Mouse (Mus musculus) lung, embryonic 15.5 days (tissue): ENCODE measurements around the gene Sept9. TPM values are rescaled to one million over a fixed set of nuclear protein-coding genes. Genes with fewer than 3 reads are reported as not detected.
A peak's percentile ranks its signal among the peaks of the same experiment; 100 is the strongest.

Experiments used
- ATAC-seq: fragments of 200-750 bp; cut with Nextera tagmentation; 2 replicates; pipeline ENCODE4 v1.8.0; 2017; ENCODE audit warnings: moderate number of reproducible peaks, borderline replicate concordance; ENCODE audit not compliant: low FRiP score, low TSS enrichment; ENCODE audit errors: extremely low read depth
- H3K27ac ChIP-seq: fragments of 300-500 bp; sonication (generic); 2 replicates; pipeline ENCODE4 v1.5.1; 2015; ENCODE audit warnings: moderate library complexity, mild to moderate bottlenecking, inconsistent platforms
- H3K27me3 ChIP-seq: fragments of 300-500 bp; sonication (generic); 2 replicates; pipeline ENCODE4 v1.6.1; 2015; ENCODE audit warnings: inconsistent platforms
- H3K36me3 ChIP-seq: fragments of 300-500 bp; sonication (generic); 2 replicates; pipeline ENCODE4 v1.6.1; 2015; ENCODE audit warnings: inconsistent platforms
- H3K4me1 ChIP-seq: fragments of 300-500 bp; sonication (generic); 2 replicates; pipeline ENCODE4 v1.6.1; 2015; ENCODE audit warnings: inconsistent platforms
- H3K4me2 ChIP-seq: fragments of 300-500 bp; sonication (generic); 2 replicates; pipeline ENCODE4 v1.6.1; 2015; ENCODE audit warnings: inconsistent platforms, mild to moderate bottlenecking, moderate library complexity
- H3K4me3 ChIP-seq: fragments of 300-500 bp; sonication (generic); 2 replicates; pipeline ENCODE4 v1.5.1; 2015; ENCODE audit warnings: mild to moderate bottlenecking, inconsistent platforms
- H3K9ac ChIP-seq: fragments of 300-500 bp; sonication (generic); 2 replicates; pipeline ENCODE4 v1.6.1; 2015; ENCODE audit warnings: inconsistent platforms
- H3K9me3 ChIP-seq: fragments of 300-500 bp; sonication (generic); 2 replicates; pipeline ENCODE4 v1.6.1; 2016; ENCODE audit warnings: inconsistent platforms
- WGBS: fragments of 180-500 bp; shearing (Covaris S2); methylation state at CpG from one replicate; pipeline ENCODE4 v1.1.7; 2015; 5-methylcytosine and 5-hydroxymethylcytosine counted together
- polyA plus RNA-seq: library from polyadenylated mRNA; unstranded; fragments of >200 nt; fragmentation: Nextera tagmentation; extraction: Ambion mirVana; gene quantifications from 2 replicates; pipeline ENCODE4 v1.2.1, GENCODE M21; 2015

The Sept9 gene
- polyA plus RNA-seq, 1 experiment from 2014 or later: 145 TPM

- H3K9ac ChIP-seq: no peak overlapping the region
- H3K36me3 ChIP-seq: peaks cover 24% of the 10 kb centered on the region
- peaks cover 29% of the 10 kb centered on the region for H3K4me1 ChIP-seq
- no peak for ATAC-seq
- H3K4me3 ChIP-seq: no peak overlapping the region
- H3K9me3 ChIP-seq: no peaks in the 10 kb centered on the region
- H3K4me2 ChIP-seq: no peak overlapping the region
- H3K27ac ChIP-seq: no peak overlapping the region
- H3K27me3 ChIP-seq: no peaks in the 10 kb centered on the region
- WGBS: 52% methylated on average over 8 of the region's 8 CpGs
These were observed 37.9 kb upstream of the Sept9 start for GRCm38 (mm10) chr11:117161574-117161973.

GRCm38 (mm10) chr11:117163098-117163497 is 36.4 kb upstream of the Sept9 start:
- H3K4me1 ChIP-seq: peaks cover 21% of the 10 kb centered on the region
- 65% methylated on average over 9 of the region's 9 CpGs for WGBS
- no peak for ATAC-seq
- H3K27me3 ChIP-seq: no peaks in the 10 kb centered on the region
- no peak overlapping the region for H3K4me2 ChIP-seq
- no peak overlapping the region for H3K4me3 ChIP-seq
- no peak overlapping the region for H3K27ac ChIP-seq
- peaks cover 12% of the 10 kb centered on the region; the same call in 1 of the 2 replicates for H3K36me3 ChIP-seq
- H3K9ac ChIP-seq: no peak overlapping the region
- no peaks in the 10 kb centered on the region for H3K9me3 ChIP-seq

- Histone ChIP-seq H3K9ac (no peak overlapping the region), H3K9me3 (no peaks in the 10 kb centered on the region), H3K27ac (no peak overlapping the region), H3K4me2 (no peak overlapping the region), H3K36me3 (peaks cover 7% of the 10 kb centered on the region; the same call in 1 of the 2 replicates), H3K4me1 (peaks cover 18% of the 10 kb centered on the region; the same call in 1 of the 2 replicates), H3K27me3 (no peaks in the 10 kb centered on the region), H3K4me3 (no peak overlapping the region)
- 60% methylated on average over 6 of the region's 6 CpGs for WGBS
- ATAC-seq: no peak
These were observed 35.7 kb upstream of the Sept9 start for GRCm38 (mm10) chr11:117163771-117164170.

GRCm38 (mm10) chr11:117168278-117169087 is 31.0 kb upstream of the Sept9 start:
- no peaks in the 10 kb centered on the region for H3K9me3 ChIP-seq
- H3K36me3 ChIP-seq: no peaks in the 10 kb centered on the region
- WGBS: 70% methylated on average over 20 of the region's 20 CpGs
- no peak for ATAC-seq
- no peaks in the 10 kb centered on the region for H3K27me3 ChIP-seq
- no peak overlapping the region for H3K4me2 ChIP-seq
- no peak overlapping the region for H3K4me3 ChIP-seq
- peaks cover 6% of the 10 kb centered on the region; the same call in 1 of the 2 replicates for H3K4me1 ChIP-seq
- no peak overlapping the region for H3K9ac ChIP-seq
- H3K27ac ChIP-seq: no peak overlapping the region

- Histone ChIP-seq H3K4me1 (peaks cover 7% of the 10 kb centered on the region; the same call in 1 of the 2 replicates), H3K36me3 (no peaks in the 10 kb centered on the region), H3K27ac (no peak overlapping the region), H3K9me3 (no peaks in the 10 kb centered on the region), H3K4me2 (no peak overlapping the region), H3K9ac (no peak overlapping the region), H3K4me3 (no peak overlapping the region), H3K27me3 (no peaks in the 10 kb centered on the region)
- WGBS: 88% methylated on average over 11 of the region's 11 CpGs
- no peak for ATAC-seq
These were observed 30.3 kb upstream of the Sept9 start for GRCm38 (mm10) chr11:117169088-117169635.

GRCm38 (mm10) chr11:117169801-117170565 is 29.5 kb upstream of the Sept9 start:
- Histone ChIP-seq H3K36me3 (no peaks in the 10 kb centered on the region), H3K4me2 (no peak overlapping the region), H3K4me3 (no peak overlapping the region), H3K27me3 (no peaks in the 10 kb centered on the region), H3K27ac (no peak overlapping the region), H3K4me1 (peaks cover 15% of the 10 kb centered on the region), H3K9ac (no peak overlapping the region), H3K9me3 (no peaks in the 10 kb centered on the region)
- no peak for ATAC-seq
- 92% methylated on average over 19 of the region's 19 CpGs for WGBS

GRCm38 (mm10) chr11:117174098-117174892 is 25.2 kb upstream of the Sept9 start:
- H3K9ac ChIP-seq: peak overlapping the region; percentile 21; the same call in 1 of the 2 replicates
- no peaks in the 10 kb centered on the region for H3K27me3 ChIP-seq
- H3K4me3 ChIP-seq: peak overlapping the region; percentile 36
- H3K27ac ChIP-seq: peak overlapping the region; percentile 74
- H3K9me3 ChIP-seq: no peaks in the 10 kb centered on the region
- WGBS: 27% methylated on average over 18 of the region's 18 CpGs
- peak overlapping the region; percentile 58 for H3K4me2 ChIP-seq
- no peak for ATAC-seq
- no peaks in the 10 kb centered on the region for H3K36me3 ChIP-seq
- H3K4me1 ChIP-seq: peaks cover 19% of the 10 kb centered on the region

- H3K9me3 ChIP-seq: no peaks in the 10 kb centered on the region
- WGBS: 27% methylated on average over 15 of the region's 15 CpGs
- H3K9ac ChIP-seq: peak overlapping the region; percentile 21
These were observed 24.5 kb upstream of the Sept9 start for GRCm38 (mm10) chr11:117174924-117175323.

GRCm38 (mm10) chr11:117175472-117175871 is 24.0 kb upstream of the Sept9 start:
- 57% methylated on average over 12 of the region's 12 CpGs for WGBS
- H3K4me3 ChIP-seq: no peak overlapping the region
- H3K4me1 ChIP-seq: peaks cover 19% of the 10 kb centered on the region
- peak overlapping the region; percentile 58 for H3K4me2 ChIP-seq
- no peaks in the 10 kb centered on the region for H3K9me3 ChIP-seq
- H3K27me3 ChIP-seq: no peaks in the 10 kb centered on the region
- H3K36me3 ChIP-seq: no peaks in the 10 kb centered on the region
- no peak overlapping the region for H3K27ac ChIP-seq
- ATAC-seq: no peak
- H3K9ac ChIP-seq: no peak overlapping the region

More at GRCm38 (mm10) chr11:117174924-117175323, 24.5 kb upstream of the Sept9 start:
- peak overlapping the region; percentile 36 for H3K4me3 ChIP-seq
- peak overlapping the region; percentile 74 for H3K27ac ChIP-seq
- H3K4me2 ChIP-seq: peak overlapping the region; percentile 58
- H3K36me3 ChIP-seq: no peaks in the 10 kb centered on the region
- no peak for ATAC-seq
- peaks cover 19% of the 10 kb centered on the region for H3K4me1 ChIP-seq
- no peaks in the 10 kb centered on the region for H3K27me3 ChIP-seq

- H3K4me3 ChIP-seq: no peak overlapping the region
- H3K9ac ChIP-seq: no peak overlapping the region
- no peak overlapping the region for H3K4me2 ChIP-seq
- H3K27me3 ChIP-seq: no peaks in the 10 kb centered on the region
- WGBS: 32% methylated on average over 5 of the region's 5 CpGs
- H3K36me3 ChIP-seq: no peaks in the 10 kb centered on the region
- peaks cover 19% of the 10 kb centered on the region for H3K4me1 ChIP-seq
- H3K9me3 ChIP-seq: no peaks in the 10 kb centered on the region
- H3K27ac ChIP-seq: no peak overlapping the region
- peak; percentile 20; the same call in 1 of the 2 replicates for ATAC-seq
These were observed 23.2 kb upstream of the Sept9 start for GRCm38 (mm10) chr11:117176304-117176703.

GRCm38 (mm10) chr11:117176900-117177299 is 22.6 kb upstream of the Sept9 start:
- 65% methylated on average over 5 of the region's 5 CpGs for WGBS

More at GRCm38 (mm10) chr11:117176900-117177299, 22.6 kb upstream of the Sept9 start:
- no peak overlapping the region for H3K4me3 ChIP-seq
- no peak overlapping the region for H3K27ac ChIP-seq
- 0 out of 2 replicates have a peak, but pooled peaks have one; percentile 6 for ATAC-seq
- H3K9ac ChIP-seq: no peak overlapping the region
- H3K4me2 ChIP-seq: no peak overlapping the region
- H3K9me3 ChIP-seq: no peaks in the 10 kb centered on the region
- H3K4me1 ChIP-seq: peaks cover 19% of the 10 kb centered on the region
- no peaks in the 10 kb centered on the region for H3K27me3 ChIP-seq
- no peaks in the 10 kb centered on the region for H3K36me3 ChIP-seq
